Mouse (Mus musculus) liver, adult 2 months (tissue): Measurements from ENCODE around the gene Idh3b.

Source experiments
- CTCF ChIP-seq: fragments of 200-500 bp; IDR thresholded peaks from 2 replicates; pipeline ENCODE4 v1.5.1; 2011; ENCODE audit warnings: low read depth, low read length, control low read depth
- POLR2A ChIP-seq: fragments of 200-500 bp; IDR thresholded peaks from 2 replicates; pipeline ENCODE4 v1.6.1; 2011; ENCODE audit warnings: low read length, control low read depth; ENCODE audit not compliant: insufficient read depth; ENCODE audit errors: extremely low read depth

GRCm38 (mm10) chr2:130274149-130274861 lies 10.0 kb downstream of the Idh3b start, which contains the start of gene Nop56:
- TF ChIP-seq POLR2A, result peak; percentile 98
- TF ChIP-seq CTCF, result no peak; the same call in 1 of the 2 replicates
